8 mouse cellular contexts compared by ENCODE assay signal in genomic region chr7:100285383-100285782, GRCm38 (mm10). TPM values are rescaled to one million over a fixed set of nuclear protein-coding genes. Genes with fewer than 3 reads are reported as not detected.
DNase-seq lines count a peak whose midpoint lies in the region; ATAC-seq lines count a peak whose summit lies in the region.

TSS of gene P4ha3 (plus strand) at chr7:100285520.

- peaks cover 27% of the 10 kb centered on the region for H3K4me1 ChIP-seq in heart, embryonic 10.5 days
- peaks cover 39% of the 10 kb centered on the region for H3K4me1 ChIP-seq in forebrain, embryonic 10.5 days
- peaks cover 24% of the 10 kb centered on the region for H3K4me1 ChIP-seq in midbrain, embryonic 15.5 days

- H3K9ac ChIP-seq in midbrain, embryonic 15.5 days = peak within 1 kb of the TSS; percentile 50

- H3K4me2 ChIP-seq in midbrain, embryonic 15.5 days = peak within 1 kb of the TSS; percentile 92

- H3K27ac ChIP-seq in heart, embryonic 10.5 days = peak within 1 kb of the TSS; percentile 92
- H3K27ac ChIP-seq in forebrain, embryonic 10.5 days = peak within 1 kb of the TSS; percentile 84
- no peak within 1 kb of the TSS for H3K27ac ChIP-seq in midbrain, embryonic 15.5 days

- intact Hi-C loops in heart, postnatal 36 days (cut with DNase I) = no loop called here

- peak; percentile 59 for ATAC-seq in midbrain, embryonic 15.5 days (replicated peaks)
- no peak for ATAC-seq in activated CD4-positive, CD25-positive, alpha-beta regulatory T cell, adult 4 months

- no peak for DNase-seq in heart, embryonic 10.5 days (ENCODE audit: low spot score)
- no peak for DNase-seq in heart, postnatal 36 days
- DNase-seq in ES-CJ7 (ENCODE audit: low read depth, low spot score) = peak; percentile 56
- DNase-seq in forebrain, embryonic 10.5 days (ENCODE audit: extremely low spot score, low spot score) = peak; percentile 35
- peak; percentile 47 to 58 for DNase-seq in kidney, postnatal 4 days
- DNase-seq in cerebellum, postnatal 4 days (ENCODE audit: low spot score in 2 of 2) = no peak

- H3K27me3 ChIP-seq in heart, embryonic 10.5 days (ENCODE audit: insufficient read depth, poor library complexity, severe bottlenecking) = peaks cover 47% of the 10 kb centered on the region
- peaks cover 75% of the 10 kb centered on the region for H3K27me3 ChIP-seq in forebrain, embryonic 10.5 days (ENCODE audit: poor library complexity, severe bottlenecking)
- no peaks in the 10 kb centered on the region for H3K27me3 ChIP-seq in midbrain, embryonic 15.5 days (replicated peaks)

- WGBS in heart, embryonic 10.5 days = 0% methylated on average over 30 of the region's 53 CpGs
- 1% methylated on average over 42 of the region's 53 CpGs for WGBS in forebrain, embryonic 10.5 days
- WGBS in midbrain, embryonic 15.5 days = 0% methylated on average over 53 of the region's 53 CpGs

- H3K9me3 ChIP-seq in heart, embryonic 10.5 days = no peaks in the 10 kb centered on the region
- H3K9me3 ChIP-seq in forebrain, embryonic 10.5 days = no peaks in the 10 kb centered on the region
- H3K9me3 ChIP-seq in midbrain, embryonic 15.5 days = no peaks in the 10 kb centered on the region

- H3K36me3 ChIP-seq in heart, embryonic 10.5 days = no peaks in the 10 kb centered on the region
- H3K36me3 ChIP-seq in forebrain, embryonic 10.5 days (replicated peaks) = no peaks in the 10 kb centered on the region
- no peaks in the 10 kb centered on the region for H3K36me3 ChIP-seq in midbrain, embryonic 15.5 days (replicated peaks)

- peak within 1 kb of the TSS; percentile 82 for H3K4me3 ChIP-seq in heart, embryonic 10.5 days
- H3K4me3 ChIP-seq in forebrain, embryonic 10.5 days = peak within 1 kb of the TSS; percentile 75
- H3K4me3 ChIP-seq in midbrain, embryonic 15.5 days = peak within 1 kb of the TSS; percentile 54

RNA-seq across cellular contexts. Expression of gene P4ha3, which starts in this region (rescaled TPM):
- polyA plus RNA-seq in heart, embryonic 10.5 days (2016; fragmentation: Nextera tagmentation; extraction: Ambion mirVana) = 6.5 and 7.4 TPM in 2 replicates
- total RNA-seq in heart, postnatal 36 days (2021) = under 1 TPM; 0.27 to 0.58 TPM
- polyA plus RNA-seq in forebrain, embryonic 10.5 days (2016; fragmentation: Nextera tagmentation; extraction: Ambion mirVana) = 0.27 and 0.81 TPM in 2 replicates
- polyA plus RNA-seq in midbrain, embryonic 15.5 days (2015; fragmentation: Nextera tagmentation; extraction: Ambion mirVana) = 6.5 and 6.8 TPM in 2 replicates
- polyA plus RNA-seq in activated CD4-positive, CD25-positive, alpha-beta regulatory T cell, adult 4 months (2017; shearing (Covaris generic)) = under 1 TPM in 1 of 2 experiments, not detected in 1; 0.26 TPM

Comparison
In these comparisons a context has a peak if more than half of its experiments do, and no peak if none do; other contexts are left out.
1. Peak in DNase-seq, H3K4me3 ChIP-seq and H3K27ac ChIP-seq in forebrain, embryonic 10.5 days; RNA of the gene not detected or under 1 TPM.
2. DNase-seq: peak in ES-CJ7 (single experiment) and kidney, postnatal 4 days (2 of 2); none in heart, embryonic 10.5 days (single experiment), heart, postnatal 36 days (0 of 2) and cerebellum, postnatal 4 days (0 of 2).
3. Peak in every context shown above with its lines, with median percentiles within 50 percentile points of each other: H3K4me3 ChIP-seq.